Mouse (Mus musculus) embryo, embryonic 11.5 days (tissue): ENCODE data around the gene B3gnt2.

Experiments
- DNase-seq: peaks from one replicate; pipeline ENCODE4 v3.0.0-alpha.2; 2012; ENCODE audit warnings: low read depth, low spot score

Gene B3gnt2

DNA sequence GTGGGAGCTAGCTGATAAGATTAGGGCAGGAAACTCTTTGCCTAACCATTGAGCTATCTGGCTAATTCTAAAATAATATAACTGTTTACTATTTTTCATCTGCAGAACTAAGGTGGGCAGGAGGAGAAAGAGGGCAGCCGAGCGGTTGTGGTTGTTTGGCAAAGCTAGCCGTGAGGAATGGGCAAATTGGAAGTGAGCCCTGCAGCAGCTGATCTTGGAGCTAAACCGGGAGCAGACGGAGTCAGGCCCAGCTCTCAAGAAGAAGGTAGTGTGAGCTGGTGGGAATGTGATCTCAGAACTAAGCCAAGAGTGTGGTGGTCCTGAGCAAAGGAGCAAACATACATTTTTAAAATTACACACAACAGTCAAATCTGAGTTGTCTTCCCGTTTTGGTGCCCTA, 126.8 kb downstream of the B3gnt2 start:
- DNase-seq, result no peak

DNA sequence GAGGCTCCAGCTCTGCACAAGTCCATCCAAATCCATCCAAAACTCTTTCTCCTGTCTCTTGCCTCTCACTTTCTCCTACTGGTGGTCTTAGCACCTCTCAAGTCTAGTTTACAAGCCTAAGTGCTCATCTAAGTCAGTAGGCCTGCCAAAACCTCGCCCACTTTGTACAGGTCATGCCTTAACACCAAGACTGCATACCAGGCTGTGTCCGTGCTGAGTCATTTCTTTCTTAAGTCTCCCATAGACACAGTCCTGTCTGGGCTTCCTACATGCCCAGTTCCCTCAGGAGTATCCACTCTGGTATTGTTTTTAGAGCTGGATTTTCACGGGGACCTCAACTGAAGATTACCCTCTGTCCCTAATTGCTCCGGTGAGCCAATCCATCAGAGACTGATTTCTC, 127.9 kb downstream of the B3gnt2 start:
- no peak for DNase-seq

GRCm38 (mm10) chr11:22723096-22723495, 137.7 kb downstream of the B3gnt2 start:
- no peak for DNase-seq

- no peak for DNase-seq
Measured at GRCm38 (mm10) chr11:22720096-22720495, 140.7 kb downstream of the B3gnt2 start.

DNA sequence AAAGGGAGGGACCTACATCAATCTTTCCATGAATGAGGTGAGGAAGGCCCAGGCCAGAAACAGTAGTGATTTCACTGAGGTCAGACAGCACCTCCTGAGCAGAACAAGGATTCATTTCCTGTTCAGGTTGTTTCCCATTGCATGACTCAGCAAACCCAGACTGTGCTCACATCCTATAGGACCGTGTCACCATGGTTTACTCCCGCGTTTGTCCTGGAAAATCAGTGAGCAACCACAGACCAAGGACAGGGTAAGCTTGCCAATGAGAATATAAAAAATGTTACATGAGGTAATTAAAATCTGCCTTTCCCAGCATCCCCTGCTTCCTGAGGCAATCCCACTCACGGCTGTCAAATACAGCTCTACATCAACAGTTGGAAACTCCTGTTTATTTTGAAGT, 141.2 kb downstream of the B3gnt2 start:
- DNase-seq, result no peak

GRCm38 (mm10) chr11:22718036-22718435, 142.7 kb downstream of the B3gnt2 start:
- no peak for DNase-seq

DNA sequence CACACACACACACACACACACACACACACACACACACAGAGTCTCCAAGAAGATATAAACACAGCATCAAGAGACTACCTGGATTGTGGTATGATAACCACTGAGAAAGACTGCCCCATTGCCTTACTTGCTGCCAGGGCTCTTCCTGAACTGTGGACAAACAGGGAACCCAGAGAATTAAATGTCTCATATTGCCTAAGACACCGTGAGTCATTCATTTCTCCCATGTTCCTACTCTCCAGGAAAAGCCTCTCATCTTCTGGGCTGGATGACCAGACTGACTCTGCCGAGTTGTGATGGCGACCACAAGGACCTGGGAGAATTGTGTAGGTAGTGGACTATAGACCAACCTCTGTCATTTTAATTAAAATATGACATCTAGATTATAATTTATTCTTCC, 149.4 kb downstream of the B3gnt2 start:
- DNase-seq, result no peak

DNA sequence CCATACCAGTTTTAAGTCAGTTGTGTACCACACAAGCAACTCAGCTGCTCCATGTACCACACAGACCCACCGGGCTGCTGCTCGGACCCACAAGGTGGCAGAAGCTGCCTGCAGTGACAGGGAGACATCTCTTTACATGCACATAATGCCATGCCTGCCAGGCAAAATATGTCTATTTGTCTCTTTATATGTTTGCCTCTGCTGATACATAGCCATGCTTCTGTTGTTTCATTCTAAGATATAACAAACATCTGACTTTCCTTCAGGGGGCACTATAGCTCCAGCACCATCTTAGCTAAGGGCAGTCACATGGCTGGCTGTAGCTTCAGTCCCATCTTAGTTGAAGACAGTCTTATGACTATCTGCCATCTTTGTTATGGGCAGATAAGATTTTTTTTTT, 150.2 kb downstream of the B3gnt2 start:
- no peak for DNase-seq
